Mouse (Mus musculus): ENCODE data around the gene Ube2v1.

GRCm38 (mm10) chr2:167599917-167600316 is 32.0 kb downstream of the Ube2v1 start:
- TF ChIP-seq CTCF (IDR thresholded peaks at IDR 0.05; ENCODE audit: borderline replicate concordance, extremely low read depth, insufficient read depth, insufficient read length) = no peak
- no peak for TF ChIP-seq POLR2A (IDR thresholded peaks at IDR 0.05; ENCODE audit: borderline replicate concordance, extremely low read depth, insufficient read depth, insufficient read length, poor library complexity, severe bottlenecking)
